Comparison of ENCODE assay signal across 20 mouse cellular contexts in the genomic region with DNA sequence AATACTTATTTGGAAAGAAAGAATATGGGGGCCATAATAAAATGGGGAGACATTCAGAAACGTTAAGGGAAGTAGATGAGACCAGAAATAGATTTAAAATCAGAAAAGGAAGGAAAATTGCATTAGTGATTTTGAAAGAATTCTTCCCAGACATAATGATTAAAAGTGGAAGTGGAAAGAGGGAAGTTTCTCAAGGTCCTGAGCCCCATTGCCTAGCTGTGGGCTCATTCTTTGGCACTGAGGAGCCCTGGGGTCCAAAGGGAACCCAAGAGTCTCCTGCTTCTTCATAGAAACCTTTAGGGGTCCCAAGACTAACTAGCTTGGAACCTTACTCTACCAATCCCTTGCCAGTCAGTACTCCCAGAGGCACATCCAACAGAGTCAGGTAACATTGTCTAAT. TPM values are rescaled to one million over a fixed set of nuclear protein-coding genes. Genes with fewer than 3 reads are reported as not detected.
DNase-seq lines count a peak whose midpoint lies in the region; ATAC-seq and TF ChIP-seq lines count a peak whose summit lies in the region.
"Had no signal": no experiment of that assay in that cellular context is flagged by ENCODE, and none has a peak within 500 bp of the region (broad histone marks: within the 10 kb centered on the region; RNA-seq: fewer than 3 reads in every experiment).

No protein-coding gene starts in this region.

- no peak for TF ChIP-seq CTCF in bone marrow, adult 2 months (IDR thresholded peaks at IDR 0.05; ENCODE audit: control insufficient read depth, insufficient read depth, low read length)

- peak overlapping the region; percentile 15; the same call in 1 of the 2 replicates for H3K27ac ChIP-seq in bone marrow, adult 2 months (ENCODE audit: control insufficient read depth, insufficient read depth, low read depth, low read length, poor library complexity)
- no peak overlapping the region for H3K27ac ChIP-seq in midbrain, embryonic 11.5 days (ENCODE audit: low read depth, low read length)
- H3K27ac ChIP-seq: embryonic facial prominence, embryonic 12.5 days; forebrain, embryonic 15.5 days; hindbrain, embryonic 15.5 days had no signal

- H3K9me3 ChIP-seq in midbrain, embryonic 11.5 days (ENCODE audit: control insufficient read depth, low read length), result no peaks in the 10 kb centered on the region
- H3K9me3 ChIP-seq: embryonic facial prominence, embryonic 12.5 days; forebrain, embryonic 15.5 days; hindbrain, embryonic 15.5 days had no signal

- 13% methylated on average over 1 of the region's 1 CpGs for WGBS in bone marrow, adult 2 months
- WGBS in midbrain, embryonic 11.5 days, result 48% methylated on average over 1 of the region's 1 CpGs

- peak; percentile 69; the same call in 1 of the 2 replicates for ATAC-seq in common myeloid progenitor, adult 5-6 weeks (replicated peaks; ENCODE audit: low read depth, poor library complexity, severe bottlenecking)
- ATAC-seq in megakaryocyte, adult 5-6 weeks (ENCODE audit: poor library complexity, severe bottlenecking), result peak; percentile 83
- ATAC-seq in midbrain, embryonic 11.5 days (ENCODE audit: low FRiP score), result no peak
- ATAC-seq: CD4-positive, CD25-positive, alpha-beta regulatory T cell, adult 4 months; forebrain, embryonic 15.5 days had no signal

- H3K36me3 ChIP-seq in midbrain, embryonic 11.5 days (ENCODE audit: control insufficient read depth, insufficient read depth, low read length), result no peaks in the 10 kb centered on the region
- H3K36me3 ChIP-seq: embryonic facial prominence, embryonic 12.5 days; forebrain, embryonic 15.5 days; G1E; heart, embryonic 12.5 days; hindbrain, embryonic 15.5 days had no signal

- DNase-seq in layer of hippocampus, adult 9-11 months, result peak; percentile 22
- DNase-seq in layer of hippocampus, postnatal 25 days (ENCODE audit: extremely low spot score in 1 of 2, low spot score in 1 of 2), result no peak
- no peak for DNase-seq in midbrain, embryonic 11.5 days (ENCODE audit: low spot score, missing footprints)
- no peak for DNase-seq in left cerebral cortex, postnatal 36 days (ENCODE audit: low spot score in 2 of 2)
- DNase-seq in heart, postnatal 36 days, result no peak
- DNase-seq: adrenal gland, adult 8-10 months; adrenal gland, postnatal 36 days; B cell, adult 2 months; cerebellum, adult 2 months; cerebellum, postnatal 10 days; gastrocnemius, postnatal 10 days had no signal

- H3K9ac ChIP-seq in midbrain, embryonic 11.5 days (ENCODE audit: low read length), result no peak overlapping the region
- H3K9ac ChIP-seq: embryonic facial prominence, embryonic 12.5 days; forebrain, embryonic 15.5 days; heart, embryonic 12.5 days; hindbrain, embryonic 15.5 days had no signal

- no peak overlapping the region for H3K4me3 ChIP-seq in bone marrow, adult 2 months (replicated peaks; ENCODE audit: control insufficient read depth, low read depth, low read length)
- H3K4me3 ChIP-seq in midbrain, embryonic 11.5 days (ENCODE audit: low read depth, low read length), result no peak overlapping the region
- H3K4me3 ChIP-seq: embryonic facial prominence, embryonic 12.5 days; forebrain, embryonic 15.5 days; heart, embryonic 12.5 days; hindbrain, embryonic 15.5 days had no signal

- H3K4me2 ChIP-seq in midbrain, embryonic 11.5 days, result no peak overlapping the region
- H3K4me2 ChIP-seq: embryonic facial prominence, embryonic 12.5 days; forebrain, embryonic 15.5 days; heart, embryonic 12.5 days; hindbrain, embryonic 15.5 days had no signal

- H3K27me3 ChIP-seq in midbrain, embryonic 11.5 days (ENCODE audit: control insufficient read depth, insufficient read depth, low read length), result no peaks in the 10 kb centered on the region
- H3K27me3 ChIP-seq: embryonic facial prominence, embryonic 12.5 days; forebrain, embryonic 15.5 days; heart, embryonic 12.5 days; hindbrain, embryonic 15.5 days had no signal

- peaks cover 2% of the 10 kb centered on the region for H3K4me1 ChIP-seq in bone marrow, adult 2 months (ENCODE audit: control insufficient read depth, insufficient read depth, low read length)
- no peaks in the 10 kb centered on the region for H3K4me1 ChIP-seq in midbrain, embryonic 11.5 days (ENCODE audit: control insufficient read depth, insufficient read depth, low read length)
- H3K4me1 ChIP-seq: embryonic facial prominence, embryonic 12.5 days; forebrain, embryonic 15.5 days; heart, embryonic 12.5 days; hindbrain, embryonic 15.5 days had no signal

- TF ChIP-seq POLR2A in bone marrow, adult 2 months (IDR thresholded peaks at IDR 0.05; ENCODE audit: borderline replicate concordance, control insufficient read depth, low read depth, low read length), result no peak

- intact Hi-C loops in left cerebral cortex, postnatal 36 days (cut with DNase I), result no loop called here
- intact Hi-C loops in heart, postnatal 36 days (cut with DNase I), result no loop called here

RNA-seq across cellular contexts. Expression of gene Ctsc, which starts 26.4 kb away (rescaled TPM):
- total RNA-seq in layer of hippocampus, postnatal 25 days (2021), result 10 to 100 TPM; 12.0 to 13.2 TPM
- 11.2 and 18.4 TPM in 2 replicates for polyA plus RNA-seq in bone marrow, adult 2 months (2011; ENCODE audit: insufficient read depth, insufficient read length, low replicate concordance, missing spikeins)
- 43.9 and 47.0 TPM in 2 replicates for total RNA-seq in common myeloid progenitor, adult 5-6 weeks (2017)
- 573 and 643 TPM in 2 replicates for total RNA-seq in megakaryocyte, adult 5-6 weeks (2015)
- total RNA-seq in megakaryocyte, adult 5-6 weeks (2017), result 520 and 557 TPM in 2 replicates
- polyA plus RNA-seq in midbrain, embryonic 11.5 days (2014; fragmentation: Nextera tagmentation; extraction: Ambion mirVana), result 20.0 and 22.8 TPM in 2 replicates
- total RNA-seq in left cerebral cortex, postnatal 36 days (2021), result 10 to 100 TPM in 1 of 2 experiments, 1 to 10 TPM in 1; 8.6 to 12.3 TPM
- total RNA-seq in heart, postnatal 36 days (2021), result 10 to 100 TPM; 35.6 to 50.3 TPM
- polyA plus RNA-seq: G1E had no signal

Comparison
In these comparisons a context has a peak if more than half of its experiments do, and no peak if none do; other contexts are left out.
1. RNA of gene Ctsc, which starts 26.4 kb away (total RNA-seq): 520 to 643 TPM in megakaryocyte, adult 5-6 weeks; 35.6 to 50.3 TPM in heart, postnatal 36 days, 43.9 to 47.0 TPM in common myeloid progenitor, adult 5-6 weeks, 12.0 to 13.2 TPM in layer of hippocampus, postnatal 25 days and 8.6 to 12.3 TPM in left cerebral cortex, postnatal 36 days; every median in the first group is over 10 times any median in the second.